Mouse (Mus musculus) stomach, postnatal 0 days (tissue): Measurements from ENCODE around the gene Inha.

Source experiments
- CTCF ChIP-seq: IDR thresholded peaks from 2 replicates; pipeline ENCODE4 v1.5.1; 2016; ENCODE audit warnings: antibody characterized with exemption, low read depth, mild to moderate bottlenecking, moderate library complexity
- EP300 ChIP-seq: optimal IDR thresholded peaks from 2 replicates; pipeline ENCODE3; 2016; ENCODE audit warnings: antibody characterized with exemption

GRCm38 (mm10) chr1:75505159-75505955 is 1.5 kb upstream of the Inha start:
- TF ChIP-seq EP300 (no peak), CTCF (0 out of 2 replicates have a peak, but pooled peaks have one; percentile 29)
